10 mouse cellular contexts compared by ENCODE assay signal in genomic region chr2:80669868-80670666, GRCm38 (mm10). TPM values are rescaled to one million over a fixed set of nuclear protein-coding genes. Genes with fewer than 3 reads are reported as not detected.
DNase-seq lines count a peak whose midpoint lies in the region; ATAC-seq and TF ChIP-seq lines count a peak whose summit lies in the region.
"Had no signal": no experiment of that assay in that cellular context is flagged by ENCODE, and none has a peak within 500 bp of the region (broad histone marks: within the 10 kb centered on the region; RNA-seq: fewer than 3 reads in every experiment).

No protein-coding gene starts in this region.

- no peak overlapping the region for H3K4me2 ChIP-seq in stomach, postnatal 0 days (replicated peaks; ENCODE audit: low read depth)
- H3K4me2 ChIP-seq: midbrain, embryonic 13.5 days had no signal

- H3K9me3 ChIP-seq in heart, embryonic 10.5 days = no peaks in the 10 kb centered on the region
- no peaks in the 10 kb centered on the region for H3K9me3 ChIP-seq in stomach, postnatal 0 days (ENCODE audit: control insufficient read depth, low read length)
- H3K9me3 ChIP-seq: midbrain, embryonic 13.5 days had no signal

- peak; percentile 85 for DNase-seq in heart, adult 11 months
- no peak for DNase-seq in heart, embryonic 10.5 days (ENCODE audit: low spot score)
- peak; percentile 40 to 46 for DNase-seq in right cerebral cortex, postnatal 10 days (ENCODE audit: low spot score in 2 of 2)
- no peak for DNase-seq in right cerebral cortex, adult 18-20 months
- peak; percentile 18 for DNase-seq in embryo, embryonic 11 days
- DNase-seq in stomach, postnatal 0 days (ENCODE audit: low spot score) = peak; percentile 26
- DNase-seq in cerebellum, adult 11-12 months = no peak
- DNase-seq in left cerebral cortex, postnatal 10 days (ENCODE audit: extremely low spot score in 1 of 2, low spot score in 2 of 2) = no peak

- no peak for ATAC-seq in stomach, postnatal 0 days (ENCODE audit: low FRiP score, low TSS enrichment)
- ATAC-seq: activated CD4-positive, CD25-positive, alpha-beta regulatory T cell, adult 4 months had no signal

- H3K36me3 ChIP-seq in heart, embryonic 10.5 days = no peaks in the 10 kb centered on the region
- no peaks in the 10 kb centered on the region for H3K36me3 ChIP-seq in stomach, postnatal 0 days (ENCODE audit: control insufficient read depth, insufficient read depth, low read length)

- H3K9ac ChIP-seq in stomach, postnatal 0 days (ENCODE audit: low read length) = no peak overlapping the region
- H3K9ac ChIP-seq: midbrain, embryonic 13.5 days had no signal

- 78% methylated on average over 11 of the region's 11 CpGs for WGBS in heart, embryonic 10.5 days
- WGBS in stomach, postnatal 0 days = 74% methylated on average over 11 of the region's 11 CpGs

- no peak overlapping the region for H3K27ac ChIP-seq in heart, embryonic 10.5 days
- H3K27ac ChIP-seq in stomach, postnatal 0 days (replicated peaks) = no peak overlapping the region
- H3K27ac ChIP-seq: midbrain, embryonic 13.5 days had no signal

- H3K27me3 ChIP-seq in heart, embryonic 10.5 days (ENCODE audit: insufficient read depth, poor library complexity, severe bottlenecking) = no peaks in the 10 kb centered on the region
- no peaks in the 10 kb centered on the region for H3K27me3 ChIP-seq in stomach, postnatal 0 days (ENCODE audit: control insufficient read depth, insufficient read depth, low read length)
- H3K27me3 ChIP-seq: midbrain, embryonic 13.5 days had no signal

- TF ChIP-seq EP300 in stomach, postnatal 0 days (optimal IDR thresholded peaks at IDR 0.05) = no peak

- H3K4me1 ChIP-seq in heart, embryonic 10.5 days = no peaks in the 10 kb centered on the region
- no peaks in the 10 kb centered on the region for H3K4me1 ChIP-seq in stomach, postnatal 0 days (replicated peaks; ENCODE audit: control insufficient read depth, insufficient read depth)
- H3K4me1 ChIP-seq: midbrain, embryonic 13.5 days had no signal

- H3K4me3 ChIP-seq in heart, embryonic 10.5 days = no peak overlapping the region
- H3K4me3 ChIP-seq in stomach, postnatal 0 days (ENCODE audit: low read depth, low read length) = no peak overlapping the region
- H3K4me3 ChIP-seq: midbrain, embryonic 13.5 days had no signal

- peak; percentile 75 for TF ChIP-seq CTCF in stomach, postnatal 0 days (IDR thresholded peaks at IDR 0.05; ENCODE audit: low read depth)

- intact Hi-C loops in left cerebral cortex, postnatal 10 days (cut with DNase I) = no loop called here

RNA-seq across cellular contexts. Expression of gene Nup35, which starts 53.0 kb away (rescaled TPM):
- 33.7 and 44.5 TPM in 2 replicates for polyA plus RNA-seq in heart, embryonic 10.5 days (2016; fragmentation: Nextera tagmentation; extraction: Ambion mirVana)
- 17.1 and 18.0 TPM in 2 replicates for polyA plus RNA-seq in stomach, postnatal 0 days (2015; fragmentation: Nextera tagmentation; extraction: Ambion mirVana)
- 10 to 100 TPM; 19.5 to 20.0 TPM for total RNA-seq in left cerebral cortex, postnatal 10 days (2021)

RNA-seq across cellular contexts. Expression of gene Dusp19, which starts 53.2 kb away (rescaled TPM):
- 13.5 and 14.5 TPM in 2 replicates for polyA plus RNA-seq in heart, embryonic 10.5 days (2016; fragmentation: Nextera tagmentation; extraction: Ambion mirVana)
- polyA plus RNA-seq in stomach, postnatal 0 days (2015; fragmentation: Nextera tagmentation; extraction: Ambion mirVana) = 10.2 and 10.3 TPM in 2 replicates
- total RNA-seq in left cerebral cortex, postnatal 10 days (2021) = 10 to 100 TPM; 17.5 to 20.0 TPM

Comparison
In these comparisons a context has a peak if more than half of its experiments do, and no peak if none do; other contexts are left out.
1. DNase-seq: peak in heart, adult 11 months (single experiment), right cerebral cortex, postnatal 10 days (2 of 2), embryo, embryonic 11 days (single experiment) and stomach, postnatal 0 days (single experiment); none in heart, embryonic 10.5 days (single experiment), right cerebral cortex, adult 18-20 months (single experiment), cerebellum, adult 11-12 months (single experiment) and left cerebral cortex, postnatal 10 days (0 of 2).